Mouse (Mus musculus) Patski (cell line): ENCODE measurements around the gene Vwa8. TPM values are rescaled to one million over a fixed set of nuclear protein-coding genes. Genes with fewer than 3 reads are reported as not detected.

Experiments used
- ATAC-seq: fragments of 100-300 bp; one replicate; pipeline ENCODE4 v1.8.0; 2021
- CTCF ChIA-PET: fragments of 350-600 bp; sonication (Branson Sonifier 250); formaldehyde crosslinking; loops from one replicate; lab custom pipeline; 2022; ENCODE audit warnings: inconsistent platforms; lab: Charles Lee
- POLR2A ChIA-PET: fragments of 350-600 bp; sonication (Branson Sonifier 250); formaldehyde crosslinking; loops from one replicate; lab custom pipeline; 2022; ENCODE audit warnings: antibody characterized with exemption, inconsistent platforms; lab: Charles Lee
- DNase-seq: peaks from one replicate; pipeline ENCODE4 v3.0.0-alpha.2; 2011; ENCODE audit warnings: low read depth, low spot score
- H3K27me3 ChIP-seq: fragments of 371-371 bp; one replicate; pipeline ENCODE4 v1.5.1; 2021
- CTCF ChIP-seq: fragments of 100-300 bp; IDR thresholded peaks from one replicate; pipeline ENCODE4 v1.5.1; 2021
- in situ Hi-C: fragments of 300-500 bp; cut with MboI; formaldehyde crosslinking; loops from 3 replicates; pipeline ENCODE4 v1.11.1; 2018; ENCODE audit warnings: low pct_unique_long_range_greater_than_20kb, mixed read lengths
- polyA plus RNA-seq: library from polyadenylated mRNA; unstranded; gene quantifications from one replicate; pipeline ENCODE4 v1.2.3, GENCODE M21; 2021

The Vwa8 gene
- polyA plus RNA-seq, 1 experiment from 2014 or later = 49.9 TPM

- in situ Hi-C loops = no loop called here
- POLR2A ChIA-PET = no interaction called here
- no peak for TF ChIP-seq CTCF
These were observed 180.2 kb downstream of the Vwa8 start for GRCm38 (mm10) chr14:79028996-79029575.

GRCm38 (mm10) chr14:79030715-79031114 lies 181.9 kb downstream of the Vwa8 start:
- H3K27me3 ChIP-seq = no peaks in the 10 kb centered on the region
- CTCF ChIA-PET = no interaction called here
- DNase-seq = no peak
- in situ Hi-C loops = no loop called here
- POLR2A ChIA-PET = no interaction called here
- ATAC-seq = no peak
- peak; percentile 52 for TF ChIP-seq CTCF

More at GRCm38 (mm10) chr14:79028996-79029575, 180.2 kb downstream of the Vwa8 start:
- no peak for ATAC-seq
- no peak for DNase-seq
- CTCF ChIA-PET = interaction anchor here (1.2 kb wide), 1 partner anchor 24 kb away, joined by 3 read pairs; no protein-coding TSS in a partner anchor
- no peaks in the 10 kb centered on the region for H3K27me3 ChIP-seq

GRCm38 (mm10) chr14:79031230-79031740 lies 182.4 kb downstream of the Vwa8 start:
- DNase-seq (no peak), ATAC-seq (no peak)
- ChIA-PET POLR2A (interaction anchor here (1.5 kb wide), 1 partner anchor 14 kb away, joined by 3 read pairs; no protein-coding TSS in a partner anchor), CTCF (no interaction called here)
- no peak for TF ChIP-seq CTCF
- in situ Hi-C loops = no loop called here
- H3K27me3 ChIP-seq = no peaks in the 10 kb centered on the region

GRCm38 (mm10) chr14:79033396-79033795 lies 184.5 kb downstream of the Vwa8 start:
- in situ Hi-C loops = no loop called here
- ATAC-seq = no peak
- ChIA-PET CTCF (interaction anchor here (1.3 kb wide), 1 partner anchor 14 kb away, joined by 3 read pairs; no protein-coding TSS in a partner anchor), POLR2A (no interaction called here)
- no peaks in the 10 kb centered on the region for H3K27me3 ChIP-seq
- TF ChIP-seq CTCF = no peak
- DNase-seq = no peak

- no peak for TF ChIP-seq CTCF
- in situ Hi-C loops = no loop called here
- no peak for ATAC-seq
- ChIA-PET POLR2A (no interaction called here), CTCF (interaction anchor here (1.3 kb wide), 1 partner anchor 16 kb away, joined by 3 read pairs; no protein-coding TSS in a partner anchor)
- no peak for DNase-seq
- no peaks in the 10 kb centered on the region for H3K27me3 ChIP-seq
These were observed 185.7 kb downstream of the Vwa8 start for GRCm38 (mm10) chr14:79034511-79034913.

- POLR2A ChIA-PET = no interaction called here
- H3K27me3 ChIP-seq = no peaks in the 10 kb centered on the region
- ATAC-seq (no peak), DNase-seq (no peak)
- in situ Hi-C loops = no loop called here
- CTCF ChIA-PET = no interaction called here
- TF ChIP-seq CTCF = no peak
These were observed 186.7 kb downstream of the Vwa8 start for GRCm38 (mm10) chr14:79035575-79035974.

GRCm38 (mm10) chr14:79047186-79047585 lies 198.3 kb downstream of the Vwa8 start:
- ATAC-seq (no peak), DNase-seq (no peak)
- POLR2A ChIA-PET = interaction anchor here (0.6 kb wide), 1 partner anchor 310 kb away, joined by 6 read pairs; no protein-coding TSS in a partner anchor
- CTCF ChIA-PET = interaction anchor here (1.0 kb wide), 1 partner anchor 19 kb away, joined by 3 read pairs; no protein-coding TSS in a partner anchor
- in situ Hi-C loops = no loop called here
- no peak for TF ChIP-seq CTCF
- H3K27me3 ChIP-seq = no peaks in the 10 kb centered on the region

GRCm38 (mm10) chr14:79047956-79048355 lies 199.1 kb downstream of the Vwa8 start:
- DNase-seq (no peak), ATAC-seq (no peak)
- CTCF ChIA-PET = interaction anchor here (1.0 kb wide), 1 partner anchor 20 kb away, joined by 3 read pairs; no protein-coding TSS in a partner anchor
- POLR2A ChIA-PET = no interaction called here
- no peaks in the 10 kb centered on the region for H3K27me3 ChIP-seq
- TF ChIP-seq CTCF = no peak
- in situ Hi-C loops = no loop called here

- peak; percentile 74 for ATAC-seq
- TF ChIP-seq CTCF = no peak
- ChIA-PET CTCF (no interaction called here), POLR2A (no interaction called here)
- DNase-seq = peak; percentile 56
- in situ Hi-C loops = no loop called here
- H3K27me3 ChIP-seq = no peaks in the 10 kb centered on the region
These were observed 200.7 kb downstream of the Vwa8 start for GRCm38 (mm10) chr14:79049544-79049943.

GRCm38 (mm10) chr14:79065636-79066035 lies 216.8 kb downstream of the Vwa8 start:
- CTCF ChIA-PET = interaction anchor here (0.6 to 0.8 kb wide), 2 partner anchors 19 to 23 kb away, joined by 3 read pairs; no protein-coding TSS in a partner anchor
- in situ Hi-C loops = no loop called here

GRCm38 (mm10) chr14:79069515-79069914 lies 220.7 kb downstream of the Vwa8 start:
- H3K27me3 ChIP-seq = no peaks in the 10 kb centered on the region
- no peak for DNase-seq
- ChIA-PET CTCF (no interaction called here), POLR2A (no interaction called here)
- in situ Hi-C loops = no loop called here
- no peak for TF ChIP-seq CTCF
- no peak for ATAC-seq

More at GRCm38 (mm10) chr14:79065636-79066035, 216.8 kb downstream of the Vwa8 start:
- H3K27me3 ChIP-seq = no peaks in the 10 kb centered on the region
- POLR2A ChIA-PET = no interaction called here
- ATAC-seq = peak; percentile 90
- no peak for TF ChIP-seq CTCF
- no peak for DNase-seq
